Mouse (Mus musculus): ENCODE data around the gene Iqcd. TPM values are rescaled to one million over a fixed set of nuclear protein-coding genes. Genes with fewer than 3 reads are reported as not detected.

Iqcd gene
- polyA plus RNA-seq, 1 experiment from 2014 or later, result 0.69 TPM

DNA sequence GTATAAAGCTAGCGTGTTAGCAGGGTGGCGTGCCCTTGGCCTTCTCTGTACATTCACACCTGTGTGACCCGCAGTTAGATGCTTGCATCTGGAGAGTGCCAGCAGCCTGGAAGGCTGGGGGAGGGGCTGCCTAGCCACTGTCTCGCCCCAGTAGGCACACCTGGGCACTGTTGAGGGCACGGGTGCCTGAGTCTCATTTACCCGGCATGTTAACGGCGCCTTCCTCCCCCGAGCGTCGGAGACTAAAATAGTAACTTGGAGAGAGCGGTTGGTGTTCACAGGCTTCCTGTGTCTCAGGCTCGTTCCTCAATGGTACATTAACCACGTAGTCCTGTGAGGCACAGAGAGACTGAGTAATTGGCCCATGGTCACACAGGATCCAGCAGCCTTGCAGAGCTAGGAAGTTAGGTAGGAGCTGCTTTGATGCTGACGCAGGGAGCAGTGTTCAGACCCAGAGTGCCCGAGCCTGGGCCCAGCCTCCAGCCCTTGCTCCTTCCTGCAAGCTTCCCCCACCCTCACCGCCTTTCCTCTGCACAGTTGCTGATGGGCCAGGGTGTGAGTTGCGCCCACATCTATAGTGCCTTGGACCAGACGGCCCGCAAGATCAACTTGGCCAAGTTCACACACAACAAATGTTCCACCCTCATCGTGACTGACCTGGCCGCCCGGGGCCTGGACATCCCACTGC, 32.4 kb downstream of the Iqcd start:
- Histone ChIP-seq H3K27ac (no peak overlapping the region), H3K9me3 (no peaks in the 10 kb centered on the region), H3K4me3 (replicated peaks) (no peak overlapping the region), H3K4me2 (no peak overlapping the region), H3K9ac (no peak overlapping the region), H3K27me3 (replicated peaks) (no peaks in the 10 kb centered on the region), H3K4me1 (no peaks in the 10 kb centered on the region), H3K36me3 (peaks cover 80% of the 10 kb centered on the region)
- 88% methylated on average over 23 of the region's 23 CpGs for WGBS
- no peak for ATAC-seq (ENCODE audit: insufficient read depth, low FRiP score, low read depth)

GRCm38 (mm10) chr5:120621846-120622197, 33.0 kb downstream of the Iqcd start:
- Histone ChIP-seq H3K9ac (no peak overlapping the region), H3K36me3 (peaks cover 85% of the 10 kb centered on the region), H3K27me3 (replicated peaks) (no peaks in the 10 kb centered on the region), H3K9me3 (no peaks in the 10 kb centered on the region), H3K27ac (no peak overlapping the region), H3K4me3 (replicated peaks) (no peak overlapping the region), H3K4me2 (no peak overlapping the region), H3K4me1 (no peaks in the 10 kb centered on the region)
- WGBS, result 88% methylated on average over 10 of the region's 10 CpGs
- no peak for ATAC-seq (ENCODE audit: insufficient read depth, low FRiP score, low read depth)

GRCm38 (mm10) chr5:120622198-120622851, 33.5 kb downstream of the Iqcd start:
- peaks cover 90% of the 10 kb centered on the region for H3K36me3 ChIP-seq
- ATAC-seq (ENCODE audit: insufficient read depth, low FRiP score, low read depth), result no peak
- H3K4me1 ChIP-seq, result no peaks in the 10 kb centered on the region
- H3K9ac ChIP-seq, result no peak overlapping the region
- no peak overlapping the region for H3K4me2 ChIP-seq
- 80% methylated on average over 5 of the region's 5 CpGs for WGBS
- no peak overlapping the region for H3K27ac ChIP-seq
- no peaks in the 10 kb centered on the region for H3K27me3 ChIP-seq (replicated peaks)
- no peak overlapping the region for H3K4me3 ChIP-seq (replicated peaks)
- no peaks in the 10 kb centered on the region for H3K9me3 ChIP-seq

GRCm38 (mm10) chr5:120624427-120624826, 35.6 kb downstream of the Iqcd start:
- H3K9ac ChIP-seq, result no peak overlapping the region
- no peak overlapping the region for H3K27ac ChIP-seq
- H3K36me3 ChIP-seq, result peaks cover 76% of the 10 kb centered on the region
- H3K9me3 ChIP-seq, result no peaks in the 10 kb centered on the region
- no peak for ATAC-seq (ENCODE audit: insufficient read depth, low FRiP score, low read depth)
- no peaks in the 10 kb centered on the region for H3K27me3 ChIP-seq (replicated peaks)
- 93% methylated on average over 10 of the region's 10 CpGs for WGBS
- H3K4me3 ChIP-seq (replicated peaks), result no peak overlapping the region
- H3K4me2 ChIP-seq, result no peak overlapping the region
- H3K4me1 ChIP-seq, result no peaks in the 10 kb centered on the region

DNA sequence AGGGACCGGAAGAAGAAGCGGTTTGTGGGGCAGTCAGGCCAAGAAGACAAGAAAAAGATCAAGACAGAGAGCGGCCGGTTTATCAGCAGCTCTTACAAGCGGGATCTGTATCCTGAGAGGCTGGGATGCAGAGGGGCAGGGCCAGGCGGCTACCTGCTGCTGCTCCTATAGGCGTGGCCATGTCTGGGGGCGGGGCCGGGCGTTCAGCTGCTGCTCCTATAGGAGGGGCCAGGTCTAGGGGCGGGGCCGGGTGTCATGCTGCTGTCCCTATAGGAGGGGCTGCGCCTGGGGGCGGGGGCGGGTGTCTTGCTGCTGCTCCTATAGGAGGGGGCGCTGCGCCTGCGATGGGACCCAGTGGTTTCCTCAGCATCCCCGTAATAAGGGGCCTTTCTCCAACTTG, 37.6 kb downstream of the Iqcd start:
- H3K4me2 ChIP-seq, result no peak overlapping the region
- peak; percentile 29; the same call in 1 of the 2 replicates for ATAC-seq (ENCODE audit: insufficient read depth, low FRiP score, low read depth)
- no peaks in the 10 kb centered on the region for H3K4me1 ChIP-seq
- no peak overlapping the region for H3K9ac ChIP-seq
- WGBS, result 39% methylated on average over 19 of the region's 19 CpGs
- no peaks in the 10 kb centered on the region for H3K27me3 ChIP-seq (replicated peaks)
- H3K27ac ChIP-seq, result no peak overlapping the region
- peaks cover 56% of the 10 kb centered on the region for H3K36me3 ChIP-seq
- H3K9me3 ChIP-seq, result no peaks in the 10 kb centered on the region
- no peak overlapping the region for H3K4me3 ChIP-seq (replicated peaks)

GRCm38 (mm10) chr5:120627515-120628300, 38.9 kb downstream of the Iqcd start:
- WGBS, result 93% methylated on average over 15 of the region's 15 CpGs
- ATAC-seq (ENCODE audit: insufficient read depth, low FRiP score, low read depth), result no peak
- H3K27ac ChIP-seq, result no peak overlapping the region
- H3K9me3 ChIP-seq, result no peaks in the 10 kb centered on the region
- H3K4me2 ChIP-seq, result no peak overlapping the region
- no peaks in the 10 kb centered on the region for H3K27me3 ChIP-seq (replicated peaks)
- H3K4me1 ChIP-seq, result no peaks in the 10 kb centered on the region
- H3K4me3 ChIP-seq (replicated peaks), result no peak overlapping the region
- H3K9ac ChIP-seq, result no peak overlapping the region
- H3K36me3 ChIP-seq, result peaks cover 43% of the 10 kb centered on the region

GRCm38 (mm10) chr5:120628624-120629023, 39.8 kb downstream of the Iqcd start:
- no peaks in the 10 kb centered on the region for H3K27me3 ChIP-seq (replicated peaks)
- WGBS, result 59% methylated on average over 7 of the region's 7 CpGs
- H3K4me1 ChIP-seq, result no peaks in the 10 kb centered on the region
- no peak overlapping the region for H3K9ac ChIP-seq
- H3K4me2 ChIP-seq, result no peak overlapping the region
- no peaks in the 10 kb centered on the region for H3K9me3 ChIP-seq
- ATAC-seq (ENCODE audit: insufficient read depth, low FRiP score, low read depth), result no peak
- peaks cover 35% of the 10 kb centered on the region for H3K36me3 ChIP-seq
- H3K27ac ChIP-seq, result no peak overlapping the region
- H3K4me3 ChIP-seq (replicated peaks), result no peak overlapping the region

- Histone ChIP-seq H3K4me1 (no peaks in the 10 kb centered on the region), H3K27ac (no peak overlapping the region), H3K9ac (no peak overlapping the region), H3K9me3 (no peaks in the 10 kb centered on the region), H3K27me3 (replicated peaks) (no peaks in the 10 kb centered on the region), H3K4me3 (replicated peaks) (no peak overlapping the region), H3K4me2 (peak overlapping the region; percentile 11), H3K36me3 (peaks cover 13% of the 10 kb centered on the region)
- 7% methylated on average over 29 of the region's 29 CpGs for WGBS
- no peak for ATAC-seq (ENCODE audit: insufficient read depth, low FRiP score, low read depth)
These were observed 42.3 kb downstream of the Iqcd start for GRCm38 (mm10) chr5:120631128-120631527.

DNA sequence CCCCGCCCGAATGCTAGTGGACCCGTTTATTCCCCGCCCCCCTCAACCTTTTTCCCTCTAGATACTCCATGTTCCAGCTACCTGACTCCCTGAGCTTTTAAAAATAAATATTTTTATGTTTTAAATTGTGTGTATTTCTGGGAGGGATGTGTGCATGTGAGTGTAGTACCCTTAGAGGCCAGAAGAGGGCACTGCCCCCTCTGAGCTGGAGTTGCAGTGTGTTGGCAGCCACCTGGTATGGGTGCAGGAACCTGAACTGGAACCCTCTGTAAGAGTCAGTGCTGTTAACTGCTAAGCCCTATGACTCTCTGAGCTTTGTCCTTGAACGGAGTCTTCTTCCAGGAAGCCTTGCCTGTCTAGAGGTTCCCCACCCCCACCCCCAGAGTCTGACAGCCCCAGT, 43.1 kb downstream of the Iqcd start:
- Histone ChIP-seq H3K4me2 (no peak overlapping the region), H3K4me1 (no peaks in the 10 kb centered on the region), H3K4me3 (replicated peaks) (no peak overlapping the region), H3K27me3 (replicated peaks) (no peaks in the 10 kb centered on the region), H3K9me3 (no peaks in the 10 kb centered on the region), H3K9ac (no peak overlapping the region), H3K27ac (no peak overlapping the region), H3K36me3 (peaks cover 8% of the 10 kb centered on the region)
- WGBS, result 84% methylated on average over 5 of the region's 5 CpGs
- no peak for ATAC-seq (ENCODE audit: insufficient read depth, low FRiP score, low read depth)

GRCm38 (mm10) chr5:120634131-120634530, 45.3 kb downstream of the Iqcd start, which contains the start of gene Cfap73:
TSS of gene Cfap73 (minus strand) at chr5:120634235.
- H3K36me3 ChIP-seq, result no peaks in the 10 kb centered on the region

DNA sequence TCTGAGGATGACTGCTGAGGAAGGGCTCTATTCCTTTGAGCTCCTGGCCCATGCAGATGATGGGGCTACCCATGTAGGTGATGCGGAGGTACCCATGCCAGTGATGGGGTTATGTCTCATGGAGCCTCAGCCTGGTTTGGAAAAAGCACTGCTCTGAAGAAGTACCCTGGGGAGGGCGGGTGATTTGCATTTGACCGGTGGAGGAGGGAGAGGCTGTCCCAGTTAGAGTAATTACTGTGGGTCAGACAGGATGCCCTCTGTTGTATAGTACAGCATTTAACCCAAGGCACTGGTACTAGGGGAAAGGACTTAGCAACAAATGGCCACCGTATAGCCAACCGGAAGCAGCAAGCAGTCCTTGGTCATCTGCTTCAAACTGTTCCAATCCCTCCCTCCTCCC, 46.0 kb downstream of the Iqcd start:
- Histone ChIP-seq H3K4me2 (no peak overlapping the region), H3K27me3 (replicated peaks) (no peaks in the 10 kb centered on the region), H3K4me1 (no peaks in the 10 kb centered on the region), H3K9me3 (no peaks in the 10 kb centered on the region), H3K4me3 (replicated peaks) (no peak overlapping the region), H3K36me3 (no peaks in the 10 kb centered on the region), H3K27ac (no peak overlapping the region), H3K9ac (no peak overlapping the region)
- 31% methylated on average over 5 of the region's 5 CpGs for WGBS
- no peak for ATAC-seq (ENCODE audit: insufficient read depth, low FRiP score, low read depth)

More at GRCm38 (mm10) chr5:120634131-120634530, 45.3 kb downstream of the Iqcd start, which contains the start of gene Cfap73:
- no peak within 1 kb of the TSS for H3K4me3 ChIP-seq (replicated peaks)
- ATAC-seq (ENCODE audit: insufficient read depth, low FRiP score, low read depth), result no peak
- H3K27ac ChIP-seq, result no peak within 1 kb of the TSS
- no peaks in the 10 kb centered on the region for H3K9me3 ChIP-seq
- H3K4me1 ChIP-seq, result no peaks in the 10 kb centered on the region
- H3K4me2 ChIP-seq, result no peak within 1 kb of the TSS
- no peak within 1 kb of the TSS for H3K9ac ChIP-seq
- WGBS, result 51% methylated on average over 9 of the region's 9 CpGs
- H3K27me3 ChIP-seq (replicated peaks), result no peaks in the 10 kb centered on the region

GRCm38 (mm10) chr5:120635633-120636032, 46.8 kb downstream of the Iqcd start:
- Histone ChIP-seq H3K27me3 (replicated peaks) (no peaks in the 10 kb centered on the region), H3K9ac (no peak overlapping the region), H3K4me2 (no peak overlapping the region), H3K27ac (no peak overlapping the region), H3K4me3 (replicated peaks) (no peak overlapping the region), H3K9me3 (no peaks in the 10 kb centered on the region), H3K4me1 (no peaks in the 10 kb centered on the region), H3K36me3 (no peaks in the 10 kb centered on the region)
- no peak for ATAC-seq (ENCODE audit: insufficient read depth, low FRiP score, low read depth)
- WGBS, result 77% methylated on average over 5 of the region's 5 CpGs
